Mouse (Mus musculus): Measurements from ENCODE around the gene Ccr1.

DNA sequence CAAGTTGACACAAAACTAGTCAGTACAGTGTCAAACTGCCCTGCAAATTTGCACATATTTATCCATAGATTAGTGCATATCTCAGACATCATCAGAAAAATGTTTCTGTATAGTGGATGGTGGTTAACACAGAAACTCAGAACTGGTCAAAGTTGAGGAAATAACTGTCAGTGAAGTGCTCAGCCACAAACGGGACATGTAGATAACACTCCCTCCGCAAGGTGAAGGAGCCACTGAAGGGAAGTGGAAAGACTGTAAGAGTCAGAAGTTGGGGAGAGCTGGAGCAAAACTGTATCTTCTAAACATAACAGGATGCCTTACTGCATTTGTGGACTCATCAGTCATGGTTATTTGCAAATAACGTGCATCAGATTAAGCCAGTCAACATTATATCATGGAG lies 29.2 kb upstream of the Ccr1 start:
- TF ChIP-seq CTCF (IDR thresholded peaks at IDR 0.05 in 2 of 3, conservative IDR thresholded peaks at IDR 0.05 in 1 of 3; ENCODE audit: control insufficient read depth in 1 of 3, insufficient read depth in 1 of 3, low read depth in 2 of 3, low read length in 3 of 3, poor library complexity in 1 of 3, severe bottlenecking in 1 of 3) (no peak), EP300 (IDR thresholded peaks at IDR 0.05; ENCODE audit: low read depth in 1 of 2, low read length in 2 of 2) (peak; percentile 44 to 55; a peak in 2 of 4 replicates)

Data from MEL (cell line).